Mouse (Mus musculus): Measurements from ENCODE around the gene Ifi47. TPM values are rescaled to one million over a fixed set of nuclear protein-coding genes. Genes with fewer than 3 reads are reported as not detected.
A peak's percentile ranks its signal among the peaks of the same experiment; 100 is the strongest.
"Not testable (repeated sequence)": the region's sequence is repeated elsewhere in the genome, so short reads cannot be mapped to it uniquely, and the experiment has no call there.

The Ifi47 gene
- total RNA-seq (2021), result 1 to 10 TPM; 1.4 to 1.6 TPM

- DNase-seq, result peak; percentile 41
Observed at GRCm38 (mm10) chr11:49076001-49076757, at the start of gene Ifi47. TSS of gene Ifi47 (plus strand) at chr11:49076587.

- DNase-seq, result not testable (repeated sequence)
Observed at GRCm38 (mm10) chr11:49050064-49050463, 26.3 kb upstream of the Ifi47 start.

- DNase-seq, result not testable (repeated sequence)
Observed at GRCm38 (mm10) chr11:49051093-49051891, 25.1 kb upstream of the Ifi47 start, which contains the start of gene 9930111J21Rik2. TSS of gene 9930111J21Rik2 (minus strand) at chr11:49051242.

GRCm38 (mm10) chr11:49051894-49052293 lies 24.5 kb upstream of the Ifi47 start:
- DNase-seq, result not testable (repeated sequence)

GRCm38 (mm10) chr11:49060061-49060460 lies 16.3 kb upstream of the Ifi47 start:
- not testable (repeated sequence) for DNase-seq

GRCm38 (mm10) chr11:49061865-49062264 lies 14.5 kb upstream of the Ifi47 start:
- DNase-seq, result not testable (repeated sequence)

- DNase-seq, result not testable (repeated sequence)
Observed at GRCm38 (mm10) chr11:49063713-49064469, 12.5 kb upstream of the Ifi47 start, which contains the start of gene Tgtp2. TSS of gene Tgtp2 (minus strand) at chr11:49064206.

- DNase-seq, result no peak
Observed at GRCm38 (mm10) chr11:49068358-49068757, 8.0 kb upstream of the Ifi47 start.

- DNase-seq, result no peak
Observed at GRCm38 (mm10) chr11:49077012-49077411, 625 bp downstream of the Ifi47 start.

GRCm38 (mm10) chr11:49078719-49079118 lies 2.3 kb downstream of the Ifi47 start:
- DNase-seq, result no peak

GRCm38 (mm10) chr11:49080636-49081035 lies 4.2 kb downstream of the Ifi47 start:
- no peak for DNase-seq

- DNase-seq, result no peak
Observed at GRCm38 (mm10) chr11:49081356-49081755, 5.0 kb downstream of the Ifi47 start.

GRCm38 (mm10) chr11:49081886-49082285 lies 5.5 kb downstream of the Ifi47 start:
- no peak for DNase-seq

- DNase-seq, result no peak
Observed at GRCm38 (mm10) chr11:49083146-49083545, 6.8 kb downstream of the Ifi47 start.

- no peak for DNase-seq
Observed at GRCm38 (mm10) chr11:49083808-49084207, 7.4 kb downstream of the Ifi47 start.

GRCm38 (mm10) chr11:49084385-49084784 lies 8.0 kb downstream of the Ifi47 start:
- DNase-seq, result no peak

GRCm38 (mm10) chr11:49084875-49085274 lies 8.5 kb downstream of the Ifi47 start:
- DNase-seq, result no peak

GRCm38 (mm10) chr11:49086858-49087361 lies 10.5 kb downstream of the Ifi47 start:
- DNase-seq, result no peak

- DNase-seq, result peak; percentile 28
Observed at GRCm38 (mm10) chr11:49087830-49088616, 11.6 kb downstream of the Ifi47 start.

GRCm38 (mm10) chr11:49088990-49089652 lies 12.7 kb downstream of the Ifi47 start:
- no peak for DNase-seq

Measured in heart, postnatal 4 days (tissue).